Mouse (Mus musculus): ENCODE measurements around the gene Cox8a.

The Cox8a gene

DNA sequence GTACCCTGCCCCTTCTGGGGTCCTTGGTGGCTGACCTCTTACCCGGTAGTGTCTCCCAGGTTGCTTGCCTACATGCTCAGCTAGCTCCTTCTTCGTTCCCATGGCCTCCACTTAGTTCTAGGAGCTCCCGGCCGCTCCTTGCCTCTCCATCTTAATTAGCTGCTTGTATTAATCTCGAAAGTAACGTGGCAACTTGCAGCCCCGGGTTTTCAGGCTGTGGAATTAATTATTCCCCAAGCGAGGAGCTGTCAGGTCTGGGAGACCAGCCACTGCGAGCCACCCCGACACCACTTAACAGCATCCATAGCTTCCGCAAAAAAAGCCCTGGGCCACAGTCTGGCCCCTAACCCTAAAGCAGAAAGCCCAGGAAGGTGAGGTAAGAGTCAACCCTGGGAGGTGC is 34.0 kb downstream of the Cox8a start:
- no peak for DNase-seq

DNA sequence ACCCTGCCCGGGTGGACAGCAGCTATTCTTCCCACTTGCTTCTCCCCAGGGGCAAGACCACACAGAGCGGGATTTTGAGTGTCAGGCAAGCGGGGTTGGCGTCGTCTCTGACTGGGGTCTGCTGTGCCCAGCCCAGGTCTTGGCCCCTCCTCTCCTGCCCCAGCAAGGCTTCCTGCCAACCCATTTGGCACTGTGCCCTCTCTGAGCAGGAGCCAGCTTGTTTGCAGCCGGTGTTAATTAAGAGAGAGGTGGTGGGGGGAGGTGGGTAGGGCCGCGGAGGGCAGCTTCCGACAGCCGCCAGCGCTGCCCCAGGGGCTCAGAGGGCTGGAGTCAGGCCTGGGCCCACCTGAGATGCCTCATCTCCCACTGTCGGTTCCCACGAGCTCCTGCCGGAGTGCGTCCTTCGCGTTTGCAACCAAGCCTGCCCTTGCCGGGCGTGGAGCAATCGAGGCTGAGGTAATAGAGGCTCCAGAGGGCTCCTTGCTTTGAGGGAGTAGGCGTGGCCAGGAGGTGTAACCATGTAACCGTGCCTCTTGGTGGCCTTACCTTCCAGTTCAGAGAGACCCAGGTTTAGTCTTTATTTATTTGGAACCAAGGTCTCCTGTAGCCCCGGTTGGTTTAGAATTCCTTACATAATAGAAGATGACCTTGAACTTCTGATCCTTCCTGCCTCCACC is 35.0 kb downstream of the Cox8a start:
- peak; percentile 64 for DNase-seq

DNA sequence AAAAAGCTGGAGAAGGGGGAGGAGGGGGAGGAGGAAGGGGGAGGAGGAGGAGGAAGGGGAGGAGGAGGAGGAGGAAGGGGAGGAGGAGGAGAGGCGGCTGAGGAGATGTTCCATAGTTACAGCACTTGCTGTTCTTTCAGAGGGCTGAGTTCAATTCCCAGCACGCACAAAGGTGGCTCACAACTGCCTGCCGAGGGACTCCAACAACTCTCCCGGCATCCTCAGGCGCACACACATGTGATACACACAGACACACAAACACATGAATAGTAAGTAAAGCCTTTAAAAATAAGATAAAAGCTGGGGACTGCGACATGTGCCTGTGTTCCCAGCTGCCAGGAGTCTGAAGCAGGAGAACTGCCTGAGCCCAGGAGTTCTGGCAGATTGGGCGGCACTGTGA is 35.9 kb downstream of the Cox8a start:
- DNase-seq, result no peak

DNA sequence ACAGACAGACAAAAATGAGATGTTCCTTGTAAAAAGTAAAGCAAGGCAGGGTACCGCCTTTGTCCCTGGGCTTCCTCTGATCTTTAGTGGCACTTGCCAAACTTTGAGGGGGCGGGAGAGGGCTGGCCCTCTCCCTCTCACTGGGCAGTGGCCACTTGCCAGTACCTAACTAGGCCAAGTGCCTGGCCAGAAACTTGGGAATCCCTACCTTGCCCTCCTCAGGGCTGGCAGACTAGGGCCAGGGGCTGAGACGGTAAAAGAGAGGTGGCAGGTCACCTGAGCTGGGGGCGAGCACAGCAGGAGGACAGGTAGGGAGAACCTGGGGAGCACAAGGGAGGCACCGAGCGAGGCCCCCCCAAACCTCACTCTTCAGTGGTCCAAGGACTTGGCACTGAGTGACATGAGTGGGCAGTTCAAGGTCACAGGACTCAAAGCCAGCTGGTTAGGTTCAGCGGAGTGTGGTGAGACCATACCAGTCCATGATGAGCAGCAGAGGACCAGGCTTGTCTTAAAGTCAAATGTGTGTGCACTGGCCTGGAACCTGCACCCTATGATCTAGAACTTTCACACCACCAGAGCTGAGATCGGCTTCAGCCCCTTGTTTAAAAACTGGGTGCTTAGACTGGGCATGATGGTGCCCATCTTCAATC is 36.5 kb downstream of the Cox8a start:
- DNase-seq, result peak; percentile 46

DNA sequence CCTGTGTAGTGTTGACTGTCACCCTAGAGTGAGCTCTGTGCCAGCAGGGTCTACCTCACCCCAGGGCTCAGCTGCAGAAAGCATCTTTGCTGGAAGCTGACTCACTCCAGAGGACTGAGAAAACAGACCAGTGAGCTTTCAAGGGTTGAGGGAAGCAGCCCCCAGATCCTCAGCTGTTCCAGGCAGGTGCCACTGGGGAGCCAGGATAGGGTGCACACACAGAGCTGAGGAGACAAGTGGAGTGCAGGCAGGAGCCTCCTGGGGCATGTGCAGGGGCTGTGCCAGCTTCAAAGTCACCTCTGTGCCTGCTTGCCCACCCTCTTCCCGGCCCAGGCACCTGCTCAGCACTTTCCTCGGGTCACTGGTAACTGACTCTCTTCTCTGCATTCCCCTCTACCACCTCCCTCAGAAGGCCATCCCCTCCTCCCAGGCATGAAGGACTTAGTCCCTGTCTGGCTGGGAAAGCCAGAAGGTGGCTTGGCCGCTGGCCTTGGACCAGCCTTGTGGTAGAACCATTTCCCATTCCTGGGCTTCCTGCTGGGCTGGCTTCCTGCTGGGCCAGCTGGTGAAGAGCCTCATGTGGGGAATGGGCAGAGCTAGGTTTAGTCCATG is 38.5 kb downstream of the Cox8a start:
- DNase-seq, result no peak

DNA sequence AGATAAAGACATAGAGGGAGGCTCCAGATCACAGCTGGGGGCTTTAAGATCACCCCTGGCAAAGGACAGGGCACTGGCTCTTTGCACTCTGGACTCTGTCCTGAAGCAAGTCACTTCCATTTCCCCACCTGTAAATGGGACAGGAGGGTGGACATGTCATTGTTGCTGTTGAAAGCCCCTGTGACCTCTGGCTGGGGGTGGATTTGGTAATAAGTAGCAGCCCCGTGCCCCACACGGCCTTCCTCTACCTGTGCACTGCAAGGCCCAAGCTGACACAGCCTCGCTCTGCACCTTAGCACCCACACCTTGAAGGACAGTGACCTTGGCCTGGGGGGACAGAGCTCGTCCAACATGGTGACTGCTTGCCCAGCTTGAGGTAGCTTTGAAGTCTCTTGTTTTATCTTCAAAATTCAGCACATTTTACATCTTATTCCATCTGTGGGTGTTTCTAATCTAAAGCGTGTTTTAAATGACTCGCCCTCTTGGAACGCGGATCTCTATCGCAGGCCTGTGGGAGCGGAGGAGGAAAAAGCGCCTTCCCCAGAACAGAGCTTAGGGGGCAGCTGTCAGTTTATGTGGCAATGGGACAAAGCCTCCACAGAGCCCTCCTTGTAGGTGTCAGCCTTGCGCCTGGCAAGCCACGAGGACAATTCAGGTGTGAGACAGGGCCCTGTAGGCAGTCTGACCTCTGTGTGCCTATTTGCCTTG is 39.5 kb downstream of the Cox8a start:
- no peak for DNase-seq

DNA sequence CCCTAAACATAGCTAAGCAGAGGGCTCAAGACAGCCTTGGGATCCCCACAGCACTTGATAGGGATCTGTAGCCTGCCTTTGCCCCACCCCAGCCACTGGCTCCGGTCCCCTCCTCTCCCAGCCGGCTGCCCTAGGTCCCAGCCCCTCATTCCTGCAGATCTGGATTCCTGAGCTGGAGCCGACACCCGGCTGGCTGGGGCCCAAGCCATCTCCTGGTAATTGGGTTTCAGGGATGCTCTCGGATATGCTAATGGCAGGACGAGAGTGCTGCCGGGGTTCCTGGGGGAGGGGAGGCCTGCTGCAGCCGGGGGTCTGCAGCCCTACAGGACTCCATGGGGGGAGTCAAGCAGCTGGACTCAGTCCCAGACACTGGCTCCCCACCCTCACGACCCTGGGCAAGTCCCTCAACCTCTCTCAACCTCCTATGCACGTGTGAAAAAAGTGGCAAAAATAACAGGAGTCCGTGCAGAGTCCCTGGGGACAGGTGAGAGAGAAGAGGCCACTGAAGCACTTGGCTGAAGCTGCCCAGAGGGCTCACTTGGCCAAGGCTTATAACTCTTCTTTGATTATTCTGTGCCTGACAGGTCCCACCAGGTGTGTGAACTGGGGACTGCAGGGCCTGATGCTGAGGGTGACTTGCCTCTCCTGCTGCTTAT is 41.2 kb downstream of the Cox8a start:
- no peak for DNase-seq

DNA sequence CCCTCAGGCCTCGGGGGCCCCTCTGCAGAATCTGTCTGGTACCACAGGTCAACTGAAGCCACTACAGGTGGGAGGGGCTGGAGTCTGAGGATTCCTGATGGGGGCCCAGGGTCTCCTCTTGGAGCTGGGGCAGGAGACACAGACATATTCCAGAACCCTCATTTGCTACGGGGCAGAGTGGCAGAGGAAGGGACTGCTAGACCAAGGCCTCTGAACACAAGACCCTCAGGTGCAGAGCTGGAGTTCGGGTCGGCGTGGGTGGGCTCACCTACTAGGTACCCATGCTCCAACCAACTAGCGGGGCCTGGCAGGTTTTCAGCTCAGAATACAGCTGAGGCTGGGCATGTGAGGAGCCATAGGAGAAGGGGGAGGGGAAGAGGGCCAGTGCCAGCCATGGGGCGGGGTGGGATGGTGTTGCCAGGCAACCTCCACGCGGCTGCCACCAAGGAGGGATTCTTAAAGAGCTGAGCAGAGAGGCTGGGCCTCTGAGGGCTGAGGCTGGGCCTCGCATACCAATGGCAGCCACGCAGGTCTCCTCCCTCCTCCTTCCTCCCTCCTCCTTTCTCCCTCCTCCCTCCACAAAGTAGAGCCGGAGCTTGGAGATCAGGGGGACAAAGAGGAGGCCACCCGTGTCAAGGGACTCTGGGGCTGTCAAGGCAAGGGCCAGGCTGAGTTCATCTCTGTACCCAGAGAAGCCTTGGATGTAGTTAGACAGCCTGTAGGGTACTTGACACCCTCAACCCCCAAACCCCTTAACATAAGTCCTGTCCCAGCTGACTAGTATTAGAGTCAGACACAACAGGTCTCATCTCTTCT is 45.2 kb downstream of the Cox8a start:
- peak; percentile 49 for DNase-seq

DNA sequence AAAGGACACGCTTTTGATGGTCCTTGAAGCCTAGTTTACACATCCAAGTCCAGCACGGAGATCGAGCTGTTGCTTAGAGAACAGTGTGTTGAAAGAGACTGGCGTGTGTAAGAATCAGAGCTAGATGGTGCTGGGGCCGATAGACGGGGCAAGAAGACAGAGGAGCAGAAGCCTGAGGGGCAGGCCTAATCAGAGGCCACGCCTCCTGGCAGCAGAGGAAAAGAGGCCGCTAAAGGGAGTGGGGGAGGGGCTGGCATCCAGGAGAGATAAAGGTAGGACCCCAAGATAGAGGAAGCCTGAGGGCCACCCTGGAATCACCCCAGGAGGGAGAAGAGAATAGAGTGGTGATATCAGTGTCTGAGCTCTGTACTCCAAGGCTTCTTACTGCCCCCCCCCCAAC is 46.0 kb downstream of the Cox8a start:
- DNase-seq, result peak; percentile 22

DNA sequence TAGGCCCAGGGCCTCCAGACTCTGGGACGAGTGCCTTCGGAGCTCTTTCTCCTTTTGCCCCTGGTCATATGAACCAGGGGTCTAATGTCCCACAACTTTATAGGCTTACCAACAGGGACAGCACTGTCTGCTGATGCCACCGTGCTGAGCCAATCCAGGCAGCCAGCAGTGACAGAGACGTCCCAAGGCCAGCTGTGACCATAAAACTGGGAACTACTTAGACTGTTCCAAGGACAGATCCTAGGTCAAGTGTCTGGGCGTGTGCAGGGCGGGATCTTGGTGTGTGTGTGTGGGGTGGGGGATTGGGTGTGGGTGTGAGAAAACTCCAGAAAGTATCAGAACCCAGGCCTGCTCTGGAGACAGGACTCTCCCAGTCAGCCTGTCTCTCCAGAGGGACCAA is 46.5 kb downstream of the Cox8a start:
- no peak for DNase-seq

DNA sequence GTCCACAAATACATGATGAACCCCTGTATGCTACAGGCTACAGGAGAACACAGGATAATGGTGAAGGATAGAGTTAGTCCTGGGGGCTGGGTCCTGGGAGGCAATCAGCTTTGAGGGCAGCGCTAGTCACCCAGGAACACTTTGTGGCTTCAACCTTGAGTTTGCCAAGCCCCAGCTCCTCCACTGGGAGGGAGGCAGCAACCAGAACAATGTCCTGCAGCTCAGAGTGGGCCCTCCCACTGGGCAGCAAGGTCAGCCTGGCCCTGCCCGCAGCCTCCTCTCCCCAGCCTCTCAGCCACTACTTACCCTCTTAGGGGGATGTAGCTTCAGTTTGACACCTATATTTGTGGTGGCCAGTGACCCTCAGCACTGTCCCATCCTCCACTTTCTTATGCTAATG is 49.0 kb downstream of the Cox8a start:
- no peak for DNase-seq

DNA sequence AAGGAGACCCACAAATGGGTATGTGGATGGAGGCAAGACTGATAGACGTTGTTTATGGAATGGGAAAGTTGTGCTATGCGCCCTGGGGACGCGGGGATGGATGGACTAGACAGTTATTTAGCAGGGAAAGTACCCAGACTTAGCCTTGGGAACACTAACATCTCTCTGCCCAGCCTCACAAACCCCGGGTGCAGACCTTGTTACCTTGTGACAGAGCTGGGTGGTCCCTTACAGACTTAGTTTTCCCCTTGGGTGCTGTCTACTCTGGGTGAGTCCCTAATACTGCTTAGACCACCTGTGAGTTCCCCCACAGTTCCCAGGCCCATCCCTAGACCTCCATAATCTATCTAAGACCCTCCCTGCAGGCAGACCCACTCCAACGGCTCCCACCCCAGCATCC is 50.6 kb downstream of the Cox8a start:
- DNase-seq, result no peak

DNA sequence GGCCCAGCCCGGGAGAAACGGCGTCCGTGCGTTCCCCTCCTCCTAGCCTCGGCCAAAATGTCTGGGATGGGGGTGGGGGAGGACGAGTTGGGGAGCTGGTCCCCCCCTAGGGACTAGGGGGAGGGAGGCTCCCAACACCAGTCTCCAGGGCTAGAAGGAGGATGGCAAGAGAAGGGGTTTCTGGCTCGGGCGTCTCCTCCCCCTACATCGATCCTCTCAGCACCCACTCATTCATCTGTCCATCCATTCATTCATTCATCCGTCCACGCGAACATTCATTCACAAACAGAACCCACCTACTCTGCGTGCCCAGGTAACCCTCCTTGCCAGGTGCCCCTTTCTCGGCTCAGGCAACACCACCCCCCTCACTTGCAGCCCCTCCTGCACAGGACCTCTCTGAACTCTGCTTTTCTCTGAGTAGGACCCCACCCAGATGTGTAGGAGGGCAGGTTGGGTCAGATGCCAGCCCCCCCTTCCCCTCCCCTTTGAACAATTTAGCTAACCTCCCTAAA is 51.2 kb downstream of the Cox8a start:
- no peak for DNase-seq

DNA sequence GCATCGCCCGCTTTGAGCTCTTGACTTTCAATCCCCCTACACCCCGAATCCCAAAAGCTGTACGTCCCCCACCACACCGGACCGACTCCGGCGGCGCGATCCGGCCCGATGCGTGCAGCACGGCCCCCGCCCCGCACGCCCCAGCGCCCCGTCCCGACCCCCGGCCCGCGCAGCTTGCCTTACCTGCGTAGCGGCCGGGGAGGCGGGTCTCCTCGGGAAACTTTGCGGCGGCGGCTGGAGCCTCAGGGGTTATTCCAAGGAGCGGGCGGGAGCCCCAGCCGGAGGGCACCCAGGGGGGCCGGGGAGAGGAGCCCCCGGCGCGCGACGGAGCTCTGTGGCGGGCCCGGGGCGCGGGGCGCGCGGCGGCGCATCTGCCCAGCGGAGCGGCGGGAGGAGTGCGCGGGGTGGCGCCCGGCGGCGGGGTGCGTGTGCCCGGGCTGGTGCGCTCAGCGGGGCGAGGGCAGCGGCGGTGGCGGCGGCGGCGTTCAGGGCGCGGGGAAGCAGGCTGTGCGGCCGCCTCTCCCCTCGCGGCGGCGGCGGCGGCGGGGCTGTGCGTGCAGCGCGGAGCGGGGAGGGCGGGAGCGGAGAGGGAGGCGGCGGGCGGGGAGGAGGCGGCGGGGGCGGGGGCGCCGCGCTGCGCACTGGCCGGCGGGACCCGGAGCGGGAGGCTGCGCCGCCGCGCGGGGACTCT is 51.8 kb downstream of the Cox8a start:
- DNase-seq, result no peak

Data from lung, postnatal 10 days (tissue).